Mouse (Mus musculus) common myeloid progenitor, adult 5-6 weeks (primary cell): ENCODE data around the gene Asb17. TPM values are rescaled to one million over a fixed set of nuclear protein-coding genes. Genes with fewer than 3 reads are reported as not detected.
A peak's percentile ranks its signal among the peaks of the same experiment; 100 is the strongest.
"Not testable (repeated sequence)": the region's sequence is repeated elsewhere in the genome, so short reads cannot be mapped to it uniquely, and the experiment has no call there.

Source experiments
- ATAC-seq: replicated peaks from 2 replicates; pipeline ENCODE4 v1.8.0; 2016; ENCODE audit warnings: low read depth, mild to moderate bottlenecking, moderate TSS enrichment, inconsistent platforms; ENCODE audit not compliant: poor library complexity, severe bottlenecking
- total RNA-seq: library from RNA; stranded (forward); fragments of 200-1000, 187-1606 nt; gene quantifications from 2 replicates; pipeline ENCODE4 v1.2.3, GENCODE M21; 2017

Gene Asb17
- total RNA-seq, 1 experiment from 2014 or later = 1.3 TPM

GRCm38 (mm10) chr3:153831014-153831872, 12.8 kb upstream of the Asb17 start:
- ATAC-seq = peak; percentile 94

GRCm38 (mm10) chr3:153831873-153832653, 11.9 kb upstream of the Asb17 start:
- ATAC-seq = 0 out of 2 replicates have a peak, but pooled peaks have one; percentile 16

GRCm38 (mm10) chr3:153832654-153832945, 11.4 kb upstream of the Asb17 start:
- no peak for ATAC-seq

- no peak for ATAC-seq
Observed at GRCm38 (mm10) chr3:153834071-153834470, 9.9 kb upstream of the Asb17 start.

GRCm38 (mm10) chr3:153835455-153836086, 8.4 kb upstream of the Asb17 start:
- ATAC-seq = peak; percentile 72

- ATAC-seq = no peak
Observed at GRCm38 (mm10) chr3:153836316-153836715, 7.7 kb upstream of the Asb17 start.

- ATAC-seq = no peak; the same call in 1 of the 2 replicates
Observed at GRCm38 (mm10) chr3:153837593-153837992, 6.4 kb upstream of the Asb17 start.

- no peak for ATAC-seq
Observed at GRCm38 (mm10) chr3:153844757-153845156, 748 bp downstream of the Asb17 start.

GRCm38 (mm10) chr3:153845500-153845899, 1.5 kb downstream of the Asb17 start:
- no peak for ATAC-seq

- ATAC-seq = no peak
Observed at GRCm38 (mm10) chr3:153846109-153846508, 2.1 kb downstream of the Asb17 start.

GRCm38 (mm10) chr3:153847207-153847733, 3.3 kb downstream of the Asb17 start:
- no peak for ATAC-seq

- ATAC-seq = peak; percentile 80
Observed at GRCm38 (mm10) chr3:153849368-153850015, 5.5 kb downstream of the Asb17 start.

- no peak for ATAC-seq
Observed at GRCm38 (mm10) chr3:153850759-153851158, 6.8 kb downstream of the Asb17 start.

GRCm38 (mm10) chr3:153852266-153852665, 8.3 kb downstream of the Asb17 start:
- ATAC-seq = peak; percentile 89

GRCm38 (mm10) chr3:153858350-153859001, 14.5 kb downstream of the Asb17 start:
- no peak for ATAC-seq

- ATAC-seq = not testable (repeated sequence)
Observed at GRCm38 (mm10) chr3:153860392-153860791, 16.4 kb downstream of the Asb17 start.

- ATAC-seq = peak; percentile 69
Observed at GRCm38 (mm10) chr3:153863816-153864215, 19.8 kb downstream of the Asb17 start.

- peak; percentile 68 for ATAC-seq
Observed at GRCm38 (mm10) chr3:153864636-153865429, 20.8 kb downstream of the Asb17 start.
